In genomic region chr6:143167409-143167919, GRCm38 (mm10) we compare ENCODE assay signal across 8 mouse cellular contexts. TPM values are rescaled to one million over a fixed set of nuclear protein-coding genes. Genes with fewer than 3 reads are reported as not detected.
DNase-seq lines count a peak whose midpoint lies in the region; ATAC-seq and TF ChIP-seq lines count a peak whose summit lies in the region.

No protein-coding gene starts in this region.

- no peaks in the 10 kb centered on the region for H3K9me3 ChIP-seq in limb, embryonic 14.5 days (ENCODE audit: control insufficient read depth, low read length)

- ATAC-seq in cerebellum, adult (ENCODE audit: insufficient number of reproducible peaks, low FRiP score, low TSS enrichment): peak; percentile 36
- peak; percentile 18 for ATAC-seq in limb, embryonic 14.5 days (ENCODE audit: low FRiP score, low read depth)
- ATAC-seq in granulocyte monocyte progenitor cell, adult 5-6 weeks (replicated peaks; ENCODE audit: poor library complexity, severe bottlenecking): no peak

- peaks cover 21% of the 10 kb centered on the region for H3K4me1 ChIP-seq in limb, embryonic 14.5 days (ENCODE audit: control insufficient read depth, insufficient read depth, low read length)

- H3ac ChIP-seq in myocyte (ENCODE audit: control insufficient read depth, insufficient read length): peak overlapping the region; percentile 88

- peak overlapping the region; percentile 91 for H3K4me3 ChIP-seq in limb, embryonic 14.5 days (replicated peaks; ENCODE audit: low read length)
- peak overlapping the region; percentile 52 for H3K4me3 ChIP-seq in myocyte

- peak overlapping the region; percentile 63 for H3K4me2 ChIP-seq in limb, embryonic 14.5 days (replicated peaks; ENCODE audit: low read depth, low read length, severe bottlenecking)
- H3K4me2 ChIP-seq in myocyte (ENCODE audit: low read depth): peak overlapping the region; percentile 94

- DNase-seq in cerebellum, adult 11 months: no peak
- peak; percentile 75 for DNase-seq in thymus, postnatal 4 days
- no peak for DNase-seq in thymus, postnatal 0 days (ENCODE audit: low spot score)
- DNase-seq in gastrocnemius, postnatal 25 days: peak; percentile 62
- DNase-seq in limb, embryonic 14.5 days (ENCODE audit: low spot score): no peak

- H3K36me3 ChIP-seq in limb, embryonic 14.5 days (ENCODE audit: control insufficient read depth, insufficient read depth, low read length): no peaks in the 10 kb centered on the region
- H3K36me3 ChIP-seq in myocyte (ENCODE audit: control insufficient read depth, insufficient read depth): peaks cover 4% of the 10 kb centered on the region

- peaks cover 42% of the 10 kb centered on the region for H3K79me2 ChIP-seq in myocyte (ENCODE audit: control insufficient read depth, insufficient read depth)

- WGBS in limb, embryonic 14.5 days: 1% methylated on average over 31 of the region's 60 CpGs

- H3K9ac ChIP-seq in limb, embryonic 14.5 days (ENCODE audit: low read depth, low read length, severe bottlenecking): peak overlapping the region; percentile 83

- H3K27me3 ChIP-seq in limb, embryonic 14.5 days (ENCODE audit: control insufficient read depth, insufficient read depth, low read length): no peaks in the 10 kb centered on the region
- H3K27me3 ChIP-seq in myocyte (ENCODE audit: control insufficient read depth, insufficient read depth, insufficient read length): no peaks in the 10 kb centered on the region

- peak overlapping the region; percentile 86 for H3K27ac ChIP-seq in limb, embryonic 14.5 days (replicated peaks; ENCODE audit: low read depth, low read length)

- no peak for TF ChIP-seq POLR2A in limb, embryonic 14.5 days (IDR thresholded peaks at IDR 0.05; ENCODE audit: borderline replicate concordance, extremely low read depth, insufficient read depth, insufficient read length)
- TF ChIP-seq POLR2A in myocyte (IDR thresholded peaks at IDR 0.05; ENCODE audit: insufficient read length, low read depth): no peak

TF ChIP-seq in myocyte, 11 proteins besides CTCF, POLR2A, EP300 and RAD21:
- TF ChIP-seq MAX (IDR thresholded peaks at IDR 0.05; ENCODE audit: low read depth) (no peak), CEBPB (IDR thresholded peaks at IDR 0.05; ENCODE audit: insufficient read depth, poor library complexity, severe bottlenecking) (no peak), MYOG (IDR thresholded peaks at IDR 0.05; ENCODE audit: control insufficient read depth in 1 of 3, insufficient read depth in 1 of 3, insufficient read length in 2 of 3, low read depth in 2 of 3) (peak in 1 of 3 experiments; percentile 6), TCF3 (IDR thresholded peaks at IDR 0.05; ENCODE audit: insufficient read length, low read depth) (no peak), POLR2AphosphoS2 (IDR thresholded peaks at IDR 0.05; ENCODE audit: insufficient read length, low read depth) (peak; percentile 38), REST (IDR thresholded peaks at IDR 0.05; ENCODE audit: insufficient read depth, insufficient read length) (no peak), TCF12 (IDR thresholded peaks at IDR 0.05; ENCODE audit: insufficient read depth, poor library complexity, severe bottlenecking) (no peak), E2F4 (IDR thresholded peaks at IDR 0.05; ENCODE audit: insufficient read depth) (no peak), USF1 (IDR thresholded peaks at IDR 0.05; ENCODE audit: low read depth) (no peak), MYOD1 (IDR thresholded peaks at IDR 0.05; ENCODE audit: control insufficient read depth in 1 of 3, insufficient read length in 2 of 3, low read depth in 2 of 3) (no peak)

RNA-seq across cellular contexts. Expression of gene Etnk1, which starts 0.4 kb away (rescaled TPM):
- 33.2 and 37.9 TPM in 2 replicates for polyA plus RNA-seq in thymus, postnatal 0 days (2015; fragmentation: Nextera tagmentation; extraction: Ambion mirVana)
- 10 to 100 TPM; 15.6 to 16.5 TPM for total RNA-seq in gastrocnemius, postnatal 25 days (2021)
- polyA plus RNA-seq in limb, embryonic 14.5 days (2012; rRNA removed): 72.9 and 81.9 TPM in 2 replicates
- polyA plus RNA-seq in limb, embryonic 14.5 days (2014; fragmentation: Nextera tagmentation; extraction: Ambion mirVana): 22.0 and 24.6 TPM in 2 replicates
- polyA plus RNA-seq in myocyte (2012; fragmentation: generic; extraction: Trizol): 6.6 TPM
- total RNA-seq in granulocyte monocyte progenitor cell, adult 5-6 weeks (2014; fragmentation: Nextera tagmentation): 38.0 and 47.4 TPM in 2 replicates
- total RNA-seq in granulocyte monocyte progenitor cell, adult 5-6 weeks (2017): 54.0 and 54.3 TPM in 2 replicates

Comparison
In these comparisons a context has a peak if more than half of its experiments do, and no peak if none do; other contexts are left out.
1. DNase-seq: peak in thymus, postnatal 4 days (single experiment) and gastrocnemius, postnatal 25 days (single experiment); none in cerebellum, adult 11 months (single experiment), thymus, postnatal 0 days (single experiment) and limb, embryonic 14.5 days (single experiment).